Mouse (Mus musculus): ENCODE data around the gene Ccdc32.

- TF ChIP-seq GATA1 (IDR thresholded peaks at IDR 0.05; ENCODE audit: low read length), result no peak
- TF ChIP-seq TAL1 (IDR thresholded peaks at IDR 0.05; ENCODE audit: low read length), result no peak
Observed at GRCm38 (mm10) chr2:118972687-118973376, 56.4 kb downstream of the Ccdc32 start.

Data from erythroblast, embryonic 14.5 days (primary cell).